Mouse (Mus musculus): ENCODE data around the gene Rec114.
A peak's percentile ranks its signal among the peaks of the same experiment; 100 is the strongest.

The Rec114 gene

DNA sequence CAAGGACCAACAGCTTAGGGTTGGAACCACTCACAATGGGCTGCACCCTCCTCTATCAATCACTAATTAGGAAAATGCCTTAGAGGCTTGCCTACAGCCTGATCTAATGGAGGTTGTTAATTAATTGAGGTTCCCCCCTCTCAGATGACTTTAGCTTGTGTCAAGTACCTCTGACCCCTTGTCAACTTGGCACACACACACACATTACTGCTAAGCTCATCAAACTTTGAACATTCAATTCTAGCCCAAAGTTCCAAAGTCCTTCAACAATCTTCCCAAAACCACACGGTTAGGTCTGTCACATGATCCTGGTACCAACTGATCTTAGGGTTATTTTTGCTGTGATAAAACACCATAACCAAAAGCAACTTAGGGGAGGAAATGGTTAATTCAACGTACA lies 26.9 kb downstream of the Rec114 start:
- no peak for DNase-seq (ENCODE audit: low read depth, low spot score)

DNA sequence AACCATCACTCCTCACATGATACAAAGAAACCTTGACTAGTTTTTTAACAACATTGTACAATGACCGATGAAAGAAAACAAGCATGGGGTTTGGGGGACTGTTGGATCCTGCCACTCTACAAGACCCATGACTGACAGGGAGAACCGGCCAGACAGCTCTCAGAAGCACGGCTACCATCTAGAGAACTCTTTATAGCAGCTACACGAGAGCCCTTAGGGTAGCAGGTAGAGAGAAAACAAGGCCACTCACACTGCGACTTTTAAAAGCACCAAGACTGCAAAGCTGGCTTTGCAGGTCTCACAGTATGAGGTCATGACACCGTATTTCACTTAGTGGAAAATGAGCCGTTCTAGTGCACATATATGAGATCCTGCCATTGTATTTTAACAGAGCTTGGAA lies 33.1 kb downstream of the Rec114 start:
- no peak for DNase-seq (ENCODE audit: low read depth, low spot score)

DNA sequence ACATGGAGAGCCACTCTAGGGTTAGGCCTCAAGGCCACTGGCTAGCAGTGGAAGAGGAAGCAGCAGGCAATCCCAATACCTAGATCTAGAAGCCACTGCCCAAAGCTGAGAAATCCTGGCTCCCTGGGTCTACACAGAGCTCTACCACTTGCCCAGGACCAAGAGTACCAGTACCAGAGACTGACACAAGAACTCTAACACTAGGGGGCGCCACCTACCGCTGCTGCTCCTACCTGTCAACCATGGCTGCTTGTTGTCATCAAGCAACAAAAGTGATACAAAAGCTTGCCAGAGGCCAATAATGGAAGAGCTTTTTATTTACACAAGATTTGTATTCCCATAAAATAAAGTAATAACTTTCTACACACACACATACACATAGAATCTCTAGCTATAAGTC lies 33.8 kb downstream of the Rec114 start:
- peak; percentile 32 for DNase-seq (ENCODE audit: low read depth, low spot score)

DNA sequence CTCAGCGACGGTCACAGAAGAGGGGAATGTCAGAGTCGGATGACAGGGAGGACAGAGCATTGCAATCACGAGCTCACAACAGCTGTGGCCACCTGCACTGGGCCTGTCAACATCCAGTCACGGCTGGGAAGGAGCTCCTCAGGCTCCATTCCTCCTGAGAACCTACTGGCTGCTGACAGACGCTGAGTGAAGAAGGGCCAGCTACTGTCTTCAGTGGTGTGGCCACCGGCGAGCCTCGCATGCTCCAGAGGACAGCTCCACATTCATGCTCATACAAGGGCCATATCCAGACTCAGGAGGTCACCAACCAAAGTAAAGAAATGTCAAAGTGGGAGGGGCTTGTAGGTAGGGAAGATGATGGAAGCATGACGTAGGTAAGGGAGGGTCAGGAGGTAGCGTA lies 36.0 kb downstream of the Rec114 start:
- no peak for DNase-seq (ENCODE audit: low read depth, low spot score)

DNA sequence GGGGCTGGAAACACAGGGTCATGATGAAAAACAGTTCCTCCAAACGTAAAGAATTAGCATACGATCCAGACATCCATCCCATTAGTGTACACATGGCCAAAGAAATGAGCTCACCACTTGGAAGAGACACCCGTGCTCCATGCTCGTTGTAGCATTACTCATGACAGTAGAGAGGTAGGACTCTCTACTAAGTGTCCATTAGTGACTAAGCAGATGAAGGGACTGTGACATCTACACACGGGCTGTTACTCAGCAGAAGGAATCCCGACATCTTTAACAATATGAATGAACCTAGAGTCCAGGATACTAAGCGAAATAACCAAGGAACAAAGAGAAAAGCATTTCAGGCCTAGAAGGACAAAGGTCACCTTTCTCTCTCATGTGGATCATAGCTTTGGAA lies 37.7 kb downstream of the Rec114 start:
- DNase-seq (ENCODE audit: low read depth, low spot score), result no peak

DNA sequence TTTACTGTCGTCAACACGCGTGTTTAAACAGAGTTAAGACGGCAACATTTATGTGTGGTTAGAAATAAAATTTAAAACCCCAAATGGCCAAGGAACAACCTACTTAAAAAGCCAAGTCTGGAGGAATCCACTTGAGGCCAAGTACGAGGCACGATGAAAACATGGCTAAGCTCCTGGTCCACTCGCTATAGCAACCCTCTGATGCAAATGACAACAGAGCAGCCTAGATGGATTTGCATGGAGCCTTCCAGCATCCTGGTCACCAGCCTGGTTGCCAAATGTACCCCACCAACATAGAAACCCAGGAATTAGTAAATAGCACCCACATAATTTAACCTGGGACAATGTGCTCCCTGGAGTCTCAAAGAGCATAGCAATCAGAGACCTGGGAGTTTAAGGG lies 40.0 kb downstream of the Rec114 start:
- no peak for DNase-seq (ENCODE audit: low read depth, low spot score)

DNA sequence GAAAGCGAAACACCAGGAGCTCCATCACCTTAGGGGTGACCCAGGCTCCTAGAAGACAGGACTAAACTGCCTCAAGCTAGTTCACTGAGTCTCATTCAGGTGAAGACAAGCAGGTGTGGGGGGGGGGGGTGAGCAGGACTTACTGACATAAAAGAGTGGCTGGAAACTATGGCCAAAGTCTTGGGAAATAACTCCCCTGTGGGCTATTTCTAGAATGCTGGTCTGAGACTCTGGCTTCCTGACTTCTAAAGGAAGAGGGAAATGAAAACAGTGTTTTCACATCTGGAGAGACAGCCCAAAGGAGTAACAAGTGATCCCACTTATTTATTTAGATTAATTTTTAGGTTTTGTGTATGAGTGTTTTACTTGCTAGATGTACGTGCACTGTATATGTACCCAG lies 42.0 kb downstream of the Rec114 start:
- DNase-seq (ENCODE audit: low read depth, low spot score), result no peak

DNA sequence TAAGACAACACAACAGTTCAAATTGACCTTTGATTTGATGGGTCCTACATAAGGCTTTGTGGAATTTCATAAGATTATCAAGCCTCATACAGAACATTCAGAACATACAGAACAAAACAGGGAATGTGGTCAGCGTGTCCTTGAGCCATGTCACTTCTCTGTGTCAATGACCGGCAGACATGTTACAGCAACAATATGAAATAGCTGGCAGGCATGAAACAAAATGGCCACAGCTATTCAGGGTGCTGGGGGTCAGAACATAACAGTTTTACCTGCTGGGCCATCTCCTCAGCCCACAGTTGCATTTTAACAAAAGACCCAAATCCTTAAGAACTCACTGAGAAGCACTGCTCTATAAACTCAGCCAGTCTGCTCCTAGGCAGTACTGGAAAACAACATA lies 45.3 kb downstream of the Rec114 start:
- no peak for DNase-seq (ENCODE audit: low read depth, low spot score)

DNA sequence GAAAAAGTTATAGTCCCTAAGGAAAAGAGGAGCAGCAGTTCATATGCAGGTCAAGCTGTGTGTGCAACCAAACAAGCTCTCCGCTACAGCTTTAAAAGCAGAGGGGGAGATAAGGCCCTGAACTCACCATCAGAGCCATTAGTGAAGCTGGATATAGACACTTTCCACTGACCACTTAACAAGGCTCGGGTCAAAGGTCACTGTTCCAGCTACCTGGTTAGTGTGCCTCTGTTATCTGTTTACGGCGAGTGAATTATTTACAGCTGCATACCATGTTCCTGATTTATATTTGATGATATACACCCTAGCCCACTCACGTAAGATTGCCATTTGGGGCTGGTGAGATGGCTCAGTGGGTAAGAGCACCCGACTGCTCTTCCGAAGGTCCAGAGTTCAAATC lies 52.3 kb downstream of the Rec114 start:
- DNase-seq (ENCODE audit: low read depth, low spot score), result no peak

DNA sequence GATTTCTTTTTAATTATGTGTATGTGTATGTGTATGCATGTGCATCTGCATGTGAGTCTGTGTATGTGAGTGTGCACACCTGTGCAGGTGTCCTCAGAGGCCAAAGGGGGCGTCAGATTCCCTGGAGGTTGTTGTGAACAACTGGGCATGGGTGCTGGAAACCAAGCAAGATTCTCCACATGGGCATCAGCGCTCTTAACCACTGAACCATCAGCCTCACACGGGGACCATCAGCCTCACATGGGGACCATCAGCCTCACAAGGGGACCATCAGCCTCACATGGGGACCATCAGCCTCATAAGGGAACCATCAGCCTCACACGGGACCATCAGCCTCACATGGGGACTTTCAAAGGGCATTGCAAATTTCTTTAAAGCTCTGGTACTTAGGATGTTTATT lies 53.1 kb downstream of the Rec114 start:
- DNase-seq (ENCODE audit: low read depth, low spot score), result no peak

DNA sequence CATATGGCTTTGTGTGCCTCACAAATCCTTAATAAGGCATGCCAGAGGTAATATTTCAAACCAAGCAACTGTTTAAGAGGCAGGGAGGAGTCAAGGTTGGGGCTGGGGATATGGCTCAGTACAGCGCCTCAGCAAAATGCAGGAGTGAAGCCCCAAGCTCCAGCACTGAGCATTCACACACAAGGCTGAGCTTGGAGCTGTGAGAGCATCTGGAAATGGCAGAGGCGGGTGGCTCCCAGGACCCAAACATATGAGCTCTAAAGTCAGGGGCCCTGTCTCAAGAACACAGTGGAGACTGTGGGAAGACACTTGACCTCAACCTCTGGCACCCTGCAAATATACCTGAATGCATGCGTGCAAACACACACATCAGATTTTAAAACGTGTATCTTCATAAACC lies 55.7 kb downstream of the Rec114 start:
- no peak for DNase-seq (ENCODE audit: low read depth, low spot score)

DNA sequence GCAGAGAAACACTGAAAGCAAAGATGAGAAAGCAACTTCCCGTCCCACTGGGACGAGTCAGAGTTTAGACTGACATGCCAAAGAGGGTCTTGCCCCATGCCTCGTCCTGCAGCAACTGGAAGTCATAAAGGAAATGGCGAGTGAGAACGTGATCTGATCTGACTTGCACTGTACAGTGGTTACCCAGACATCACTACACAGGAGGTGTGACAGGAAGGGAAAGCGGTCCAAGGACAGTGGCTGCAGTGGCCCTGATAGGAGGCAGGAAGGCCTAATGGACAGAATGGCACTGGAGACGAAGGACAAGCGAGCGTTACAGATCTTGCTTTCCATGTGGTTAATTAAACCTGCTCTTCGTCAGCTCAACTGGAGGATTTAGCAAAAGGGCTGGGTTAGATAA lies 58.5 kb downstream of the Rec114 start:
- no peak for DNase-seq (ENCODE audit: low read depth, low spot score)

DNA sequence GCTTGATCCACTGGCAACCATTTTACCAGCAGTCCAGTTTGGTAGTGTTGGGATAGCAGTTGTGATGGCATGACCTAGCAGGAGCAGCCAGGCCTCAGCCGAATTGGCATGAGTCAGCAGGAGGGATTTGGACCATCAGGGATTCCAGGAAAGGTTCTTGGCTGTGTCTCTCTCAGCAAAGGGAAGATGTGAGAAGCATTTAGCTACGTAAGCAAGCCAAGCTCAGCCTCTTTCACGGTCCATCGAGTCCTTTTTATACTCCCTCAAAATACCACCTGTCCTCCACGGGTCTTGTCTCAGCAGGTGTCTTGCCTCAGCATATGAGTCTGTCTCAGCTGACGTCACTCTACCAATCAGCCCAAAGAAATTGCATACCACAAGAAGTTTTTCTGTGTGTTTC lies 60.4 kb downstream of the Rec114 start:
- DNase-seq (ENCODE audit: low read depth, low spot score), result no peak

DNA sequence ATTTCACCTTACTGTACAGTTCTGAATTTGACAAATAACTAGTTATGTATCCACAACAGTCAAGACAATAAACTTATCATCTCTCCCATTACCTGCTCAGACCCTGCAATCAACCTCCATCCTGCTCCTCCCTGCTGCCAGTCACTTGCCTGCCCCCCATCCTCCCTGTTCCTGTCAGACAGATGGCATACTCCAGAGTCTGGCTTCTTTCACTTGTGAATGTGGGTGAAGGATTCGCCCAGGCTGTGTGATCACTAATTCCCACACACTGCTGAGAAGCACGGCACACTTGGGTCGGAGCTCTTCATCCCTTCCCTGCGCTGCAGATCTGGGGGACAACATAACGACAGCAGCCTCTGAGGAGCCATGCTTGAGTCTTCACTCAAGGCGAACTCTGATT lies 61.7 kb downstream of the Rec114 start:
- peak; percentile 43 for DNase-seq (ENCODE audit: low read depth, low spot score)

DNA sequence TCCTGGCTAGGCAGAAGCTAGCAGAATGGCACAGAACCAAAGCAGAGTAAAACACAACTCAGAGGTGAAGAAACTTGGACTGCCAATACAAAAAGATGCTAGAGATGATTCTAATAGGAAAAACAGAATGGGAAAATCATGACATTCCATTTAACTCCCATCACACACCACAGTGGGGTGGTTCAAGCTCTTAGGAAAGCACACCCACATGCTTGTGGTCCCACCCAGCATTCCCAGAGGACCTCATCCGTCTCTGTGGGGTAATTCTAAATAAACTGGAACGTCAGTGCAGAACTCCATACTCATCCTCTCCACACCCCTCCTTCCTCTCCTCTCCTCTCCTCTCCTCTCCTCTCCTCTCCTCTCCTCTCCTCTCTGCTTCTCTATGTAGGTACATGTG lies 62.4 kb downstream of the Rec114 start:
- DNase-seq (ENCODE audit: low read depth, low spot score), result no peak

DNA sequence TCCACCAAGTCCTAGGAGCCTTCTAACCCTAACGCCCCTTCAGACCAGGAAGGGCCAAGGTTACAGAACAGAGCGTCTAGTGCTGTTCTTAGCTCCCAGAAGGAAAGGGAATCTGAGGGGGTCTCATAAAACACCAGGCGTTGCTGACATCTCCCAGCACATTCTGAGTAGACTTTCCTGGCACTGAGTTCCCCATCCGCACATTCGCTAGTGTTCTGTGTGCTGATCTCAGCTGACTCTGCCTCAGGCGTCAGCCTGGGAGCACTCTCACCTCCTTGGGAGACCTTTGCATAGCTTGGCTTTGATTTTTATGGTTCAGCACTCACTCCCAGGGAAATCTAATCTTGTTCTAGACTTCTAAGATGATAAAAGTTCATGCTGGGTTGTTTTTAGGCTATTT lies 68.4 kb downstream of the Rec114 start:
- DNase-seq (ENCODE audit: low read depth, low spot score), result no peak

DNA sequence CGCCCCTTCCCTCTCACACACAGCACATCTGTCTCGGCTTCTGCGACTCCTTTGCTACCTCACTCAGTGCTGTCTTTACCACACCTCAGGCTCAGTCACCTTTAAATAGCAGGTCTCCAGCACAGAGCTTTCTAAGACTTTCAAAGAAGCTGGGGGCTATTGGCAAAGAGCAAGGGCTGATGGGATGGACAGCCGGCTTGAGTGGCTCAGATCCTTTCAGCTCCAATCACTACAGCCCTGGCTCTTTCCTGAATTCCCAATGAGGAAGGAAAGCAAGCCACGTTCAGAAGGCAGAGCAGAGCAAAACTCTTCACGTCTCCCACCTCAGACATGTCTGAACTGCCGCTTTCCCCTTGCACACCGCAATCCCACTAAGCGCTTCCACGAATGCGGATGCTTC lies 69.0 kb downstream of the Rec114 start:
- DNase-seq (ENCODE audit: low read depth, low spot score), result no peak

DNA sequence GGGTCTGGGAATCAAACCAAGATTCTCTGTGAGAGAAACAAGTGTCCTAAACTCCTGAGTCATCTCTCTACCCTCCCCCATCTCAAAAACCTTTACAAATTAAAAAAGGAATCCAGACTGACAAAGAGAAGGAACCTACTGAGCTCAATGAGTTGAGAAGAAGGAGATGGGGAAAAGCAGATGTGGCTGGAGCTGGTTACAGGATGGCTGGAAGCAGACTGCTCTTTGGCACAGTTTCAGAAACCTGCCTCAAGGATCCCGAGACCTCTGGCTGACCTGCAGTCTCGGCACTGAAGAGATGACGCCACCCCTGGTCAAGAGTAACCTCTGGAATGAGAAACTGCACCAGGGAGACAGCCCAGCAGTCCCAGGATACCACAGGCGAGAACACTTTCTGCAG lies 71.3 kb downstream of the Rec114 start:
- no peak for DNase-seq (ENCODE audit: low read depth, low spot score)

DNA sequence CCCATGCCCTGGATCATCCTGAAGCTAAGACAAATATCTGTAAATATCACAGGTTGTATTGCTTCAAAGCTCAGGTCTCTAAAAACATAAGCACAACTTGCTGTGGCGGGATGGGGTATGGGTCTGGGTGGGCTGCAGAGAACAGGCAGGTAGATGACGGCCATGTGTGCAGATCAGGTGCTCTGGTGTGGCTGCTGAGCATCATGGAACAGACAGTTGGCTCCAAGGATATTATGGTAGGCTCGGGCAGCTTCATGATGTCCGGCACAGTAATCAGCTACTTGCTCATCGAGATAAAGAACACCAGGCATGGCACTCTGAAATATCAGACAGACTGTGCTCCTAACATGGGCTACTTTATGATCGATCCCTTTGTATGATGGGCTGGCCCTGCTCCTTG lies 73.9 kb downstream of the Rec114 start:
- no peak for DNase-seq (ENCODE audit: low read depth, low spot score)

DNA sequence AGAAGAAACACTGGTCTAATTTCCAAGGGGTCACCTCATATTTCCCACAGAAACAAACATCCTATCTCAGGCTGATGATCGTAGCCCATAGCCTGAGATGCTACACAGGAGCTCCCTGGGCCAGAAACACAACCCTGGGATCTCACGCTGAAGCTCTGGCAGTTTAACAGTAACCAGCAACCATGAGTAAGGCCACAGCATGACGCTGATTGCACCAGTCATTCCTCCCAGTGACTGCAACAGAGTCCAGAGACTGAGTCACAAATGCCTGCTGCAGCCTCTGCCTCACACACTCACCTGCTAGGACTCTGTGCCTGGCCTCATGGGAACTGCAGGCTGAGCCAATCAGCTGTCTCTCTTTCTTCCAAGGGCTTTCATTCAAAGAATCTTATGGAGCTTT lies 74.7 kb downstream of the Rec114 start:
- DNase-seq (ENCODE audit: low read depth, low spot score), result no peak

DNA sequence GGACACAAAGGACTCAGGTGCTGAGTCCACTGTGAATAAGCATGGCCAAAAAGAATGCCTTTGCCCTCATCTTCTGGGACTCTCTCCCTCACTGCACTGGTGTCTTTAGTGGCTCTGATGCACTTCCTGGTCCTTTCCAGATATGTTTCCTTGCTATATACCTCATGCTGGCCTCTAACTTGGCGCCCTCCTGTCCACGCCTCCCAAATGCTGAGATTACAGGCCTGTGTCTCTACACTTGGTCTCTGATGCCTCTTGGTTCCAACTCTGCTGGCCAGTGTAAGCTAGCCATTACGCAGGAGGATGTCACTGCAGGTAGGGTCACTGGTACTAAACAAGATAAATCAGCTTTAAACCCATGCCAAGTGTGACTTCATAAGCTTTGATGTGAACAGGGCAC lies 75.6 kb downstream of the Rec114 start:
- no peak for DNase-seq (ENCODE audit: low read depth, low spot score)

DNA sequence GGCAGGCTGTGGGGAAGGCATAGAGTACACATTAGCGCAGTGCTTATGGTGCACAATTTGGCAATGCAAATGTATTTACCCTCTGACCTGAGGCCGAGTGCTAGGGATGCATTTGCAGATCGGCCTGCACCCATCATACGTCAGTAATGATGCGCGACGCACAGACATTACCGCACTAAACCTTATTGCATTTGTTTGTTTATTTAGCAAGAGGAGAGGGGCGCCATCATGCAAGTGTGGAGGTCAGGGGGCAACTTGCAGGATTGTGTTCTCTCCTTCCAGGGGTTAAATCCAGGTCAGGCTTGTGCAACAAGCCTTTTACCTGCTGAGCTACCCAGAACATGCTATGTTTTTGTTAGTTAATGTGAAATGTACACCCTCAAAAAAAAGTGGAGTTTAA lies 76.5 kb downstream of the Rec114 start:
- DNase-seq (ENCODE audit: low read depth, low spot score), result no peak

DNA sequence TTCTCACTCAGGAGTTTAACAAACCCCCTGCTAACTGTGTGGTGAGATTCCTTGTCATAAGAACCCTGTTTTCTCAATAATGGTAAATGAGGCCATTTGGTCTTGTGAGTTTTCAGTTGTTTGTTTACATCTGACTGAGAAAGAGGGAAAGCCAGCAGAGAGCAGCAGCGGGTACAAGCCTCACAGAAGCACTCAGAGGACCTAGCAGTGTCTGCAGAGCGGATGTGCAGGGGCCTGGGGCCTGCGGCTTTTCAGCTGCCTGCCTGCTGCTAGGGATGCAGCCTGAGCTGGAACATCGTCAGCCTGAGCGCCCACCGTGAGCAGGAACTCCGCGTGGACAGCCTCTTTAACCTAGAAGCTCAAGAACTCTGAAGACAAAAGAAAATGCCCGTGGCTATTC lies 77.6 kb downstream of the Rec114 start:
- DNase-seq (ENCODE audit: low read depth, low spot score), result no peak

DNA sequence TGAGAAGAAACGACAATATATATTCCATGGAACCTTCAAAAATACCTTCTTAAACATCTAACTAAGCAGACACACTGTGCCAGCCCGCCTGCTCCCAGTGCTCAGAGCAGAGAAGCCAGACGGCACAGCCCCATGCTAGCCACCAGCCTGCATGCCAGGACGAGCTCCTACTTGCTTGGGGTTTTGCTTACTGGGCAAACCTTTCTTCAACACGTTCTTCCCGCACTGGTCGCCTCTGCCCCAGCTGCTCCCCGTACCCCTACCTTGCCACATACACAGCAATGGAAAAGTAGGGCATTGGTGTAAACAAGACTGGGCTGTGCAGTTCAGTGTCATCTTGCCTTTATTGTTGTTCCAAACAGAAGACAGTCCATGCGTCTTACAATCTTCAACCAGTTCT lies 78.3 kb downstream of the Rec114 start:
- no peak for DNase-seq (ENCODE audit: low read depth, low spot score)

DNA sequence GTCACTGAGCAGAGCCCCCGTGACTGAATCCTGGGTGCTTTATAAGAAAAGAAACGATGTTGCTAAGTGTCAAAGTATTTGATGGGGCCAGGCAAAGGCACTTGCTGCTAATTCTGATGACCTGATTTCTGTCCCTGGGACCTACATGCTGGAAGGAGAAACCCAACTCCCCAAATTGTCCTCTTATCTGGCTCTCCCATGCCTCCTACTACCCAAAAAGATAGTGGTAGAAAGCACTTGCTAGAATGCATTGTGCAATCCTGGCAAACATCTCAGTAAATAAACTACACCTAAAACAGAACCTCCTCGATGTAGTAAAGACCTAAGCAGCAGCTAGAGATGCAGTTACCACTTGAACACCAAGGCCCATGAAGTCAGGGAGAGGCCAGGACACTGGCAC lies 81.0 kb downstream of the Rec114 start:
- DNase-seq (ENCODE audit: low read depth, low spot score), result no peak
